Mouse (Mus musculus): ENCODE measurements around the gene Kctd18. TPM values are rescaled to one million over a fixed set of nuclear protein-coding genes. Genes with fewer than 3 reads are reported as not detected.

Gene Kctd18
- total RNA-seq, 2 experiments from 2014 or later: 6.5 to 8.6 TPM

DNA sequence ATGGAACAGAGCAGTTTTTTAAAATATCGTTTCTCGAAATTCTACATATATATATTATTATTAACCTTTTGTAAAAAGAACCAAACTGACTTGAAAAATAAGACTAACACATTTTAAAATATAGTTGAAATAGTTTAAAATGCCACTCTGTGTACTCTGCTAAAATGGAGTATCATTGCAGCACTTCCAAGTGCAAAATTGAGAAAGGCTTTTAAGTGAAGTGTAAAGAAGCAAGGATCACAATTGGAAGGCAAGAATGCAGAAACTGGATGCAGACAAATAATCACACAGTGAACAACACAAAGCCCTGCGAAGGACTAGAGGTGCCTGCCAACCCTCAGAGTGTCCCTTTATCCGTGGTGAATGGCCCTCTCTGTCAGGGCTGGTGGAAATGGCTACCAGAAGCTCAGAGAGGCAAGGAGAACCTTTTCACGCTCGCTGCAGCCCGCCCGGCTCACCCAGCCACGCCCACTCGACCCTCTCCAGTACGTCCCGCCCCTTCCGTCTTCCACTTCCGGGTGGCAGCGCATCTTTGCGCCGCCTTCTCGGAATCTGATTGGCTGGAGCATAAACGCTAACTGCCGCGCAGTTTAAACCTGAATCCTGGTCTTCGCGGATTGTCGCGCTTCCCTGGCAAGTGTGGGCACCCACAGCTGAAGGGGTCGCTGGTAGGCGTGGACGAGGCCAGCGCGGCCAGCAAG lies 23.2 kb downstream of the Kctd18 start, which contains the start of gene Sgo2a:
Gene Sgo2a, plus strand, starts transcription at position 540 of the 701 bp plus-strand sequence.
- peak; percentile 80 for DNase-seq (ENCODE audit: low spot score)
- intact Hi-C loops (cut with DNase I): loop anchor here (2.0 kb wide), 1 partner anchor 25 kb away; no protein-coding TSS in a partner anchor

DNA sequence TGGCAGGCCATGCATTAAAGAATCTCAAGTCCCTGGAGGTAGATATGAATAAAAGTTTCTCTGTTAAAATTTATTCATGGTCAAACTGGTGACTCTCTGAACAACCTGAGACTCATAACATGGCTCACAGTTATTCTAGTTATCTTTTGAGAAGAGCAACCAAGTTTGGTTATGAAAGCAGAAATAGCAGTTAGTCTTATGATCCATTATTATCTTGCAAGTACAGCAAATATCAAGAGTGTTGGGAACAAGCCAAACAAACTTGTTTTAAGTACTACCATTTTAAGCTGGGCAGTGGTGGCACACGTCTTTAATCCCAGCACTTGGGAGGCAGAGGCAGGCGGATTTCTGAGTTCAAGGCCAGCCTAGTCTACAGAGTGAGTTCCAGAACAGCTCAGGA lies 27.5 kb downstream of the Kctd18 start:
- intact Hi-C loops (cut with DNase I): no loop called here
- DNase-seq (ENCODE audit: low spot score): no peak

DNA sequence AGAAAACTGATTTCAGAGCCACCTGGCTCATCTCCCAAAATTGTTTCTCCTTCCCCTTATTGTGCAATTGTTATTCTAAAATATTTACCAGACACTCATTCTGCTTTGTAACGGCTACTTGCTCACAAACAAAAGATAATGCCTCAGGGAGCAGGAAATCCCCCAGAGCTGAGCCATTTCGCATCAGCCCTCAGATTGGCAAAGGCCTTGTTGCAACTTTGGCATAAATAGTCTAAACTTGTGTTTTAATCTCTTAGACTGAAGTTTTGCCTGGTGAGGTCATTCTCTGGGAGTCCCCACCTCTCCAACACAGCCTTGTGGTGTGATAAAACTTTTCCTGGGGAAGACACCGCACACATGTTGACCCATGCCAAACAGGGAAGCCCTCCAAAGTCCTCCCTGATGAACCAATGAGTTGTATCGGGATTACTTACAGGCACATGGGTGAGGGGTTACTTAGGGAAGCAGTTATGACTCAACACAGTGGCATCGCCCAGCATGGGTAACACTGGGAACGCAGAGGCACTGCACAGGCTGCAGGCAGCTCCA lies 29.6 kb downstream of the Kctd18 start:
- intact Hi-C loops (cut with DNase I): no loop called here
- peak; percentile 5 for DNase-seq (ENCODE audit: low spot score)

DNA sequence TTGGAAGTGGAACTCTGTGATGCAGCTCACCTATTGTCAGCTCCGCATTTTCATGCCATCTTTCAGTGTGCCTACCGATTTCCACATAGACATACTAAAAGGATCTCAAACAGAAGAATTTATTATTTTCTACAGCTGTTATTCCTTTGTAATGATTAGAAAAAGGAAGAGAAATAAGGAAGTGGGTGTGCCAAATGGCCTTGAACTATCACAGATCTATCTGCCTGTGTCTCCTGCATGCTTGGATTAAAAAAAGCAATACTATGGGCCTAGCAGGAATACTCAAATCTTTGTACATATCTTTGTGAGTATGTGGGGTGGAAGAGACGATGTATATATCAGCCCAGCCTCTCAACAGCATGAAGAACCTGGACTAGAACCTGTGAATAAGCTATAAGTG lies 41.9 kb downstream of the Kctd18 start:
- intact Hi-C loops (cut with DNase I): no loop called here

DNA sequence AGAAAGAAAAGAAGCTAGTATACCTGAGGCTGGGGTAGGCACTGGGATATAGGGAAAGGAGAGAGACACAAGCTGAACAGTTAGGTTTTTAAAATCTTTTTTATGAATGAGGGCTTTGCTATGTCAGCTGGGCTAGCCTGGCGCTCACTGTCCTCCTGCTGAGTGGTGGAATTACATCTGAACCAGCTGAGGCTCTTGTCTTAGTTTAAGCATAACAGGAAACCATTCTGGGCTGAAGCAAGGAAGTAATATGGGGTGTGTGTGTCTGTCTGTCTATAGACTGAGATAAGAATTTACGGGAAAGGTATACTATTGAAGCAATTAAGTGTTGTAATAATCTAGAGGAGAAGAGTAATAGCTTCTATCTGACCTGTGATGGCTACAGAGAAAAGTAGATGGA lies 47.2 kb downstream of the Kctd18 start:
- DNase-seq (ENCODE audit: low spot score): no peak
- intact Hi-C loops (cut with DNase I): loop anchor here (2.0 kb wide), 1 partner anchor 25 kb away; no protein-coding TSS in a partner anchor

More for the DNA sequence above, 41.9 kb downstream of the Kctd18 start:
- DNase-seq (ENCODE audit: low spot score): no peak

DNA sequence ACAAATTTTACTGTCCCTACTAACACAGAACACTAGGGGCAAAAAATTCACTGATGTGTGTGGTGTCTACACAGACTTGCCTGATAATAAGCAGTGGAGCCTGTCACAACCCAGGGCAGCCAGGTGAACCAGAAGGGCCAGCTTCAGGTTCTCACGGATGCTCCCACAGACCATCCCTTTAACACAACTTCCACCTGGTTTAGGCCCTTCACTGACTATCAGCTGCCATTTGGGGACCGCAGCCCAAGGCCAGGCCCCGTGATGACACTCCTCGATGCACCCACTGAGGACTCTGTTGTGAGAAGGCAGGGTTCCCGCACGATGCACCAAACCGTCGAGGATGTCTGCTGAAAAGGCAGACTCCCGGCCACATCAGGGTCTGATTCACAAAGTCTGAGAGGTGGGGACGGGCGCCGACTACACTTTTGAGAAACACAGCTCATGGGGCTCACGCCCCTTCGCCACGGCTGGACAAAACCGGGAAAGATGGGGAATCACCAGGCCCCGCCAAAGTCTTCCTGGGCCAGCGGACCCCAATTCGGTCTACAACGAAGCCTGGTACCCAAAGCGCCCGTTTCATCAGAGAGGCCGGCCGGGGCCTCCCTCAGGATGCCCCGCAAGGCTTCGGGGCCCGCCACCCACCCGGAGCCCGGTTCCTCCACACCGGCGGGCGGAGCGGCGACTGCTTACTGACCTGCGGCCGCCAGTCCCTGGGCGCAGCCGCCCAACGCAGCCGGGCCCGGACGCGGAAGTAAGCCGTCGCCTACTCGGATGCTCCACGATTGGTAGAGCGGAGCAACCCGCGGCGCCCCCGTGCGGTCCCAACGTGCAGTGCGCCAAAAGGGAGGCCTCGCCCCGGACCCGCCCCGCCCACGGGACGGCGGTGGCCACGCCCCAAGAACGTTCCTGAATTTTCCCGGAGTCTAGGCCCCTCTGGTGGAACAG lies 49.2 kb downstream of the Kctd18 start:
- intact Hi-C loops (cut with DNase I): loop anchor here (2.0 to 10.0 kb wide), 3 partner anchors 27 to 542 kb away; no protein-coding TSS in a partner anchor
- peak; percentile 93 for DNase-seq (ENCODE audit: low spot score)

DNA sequence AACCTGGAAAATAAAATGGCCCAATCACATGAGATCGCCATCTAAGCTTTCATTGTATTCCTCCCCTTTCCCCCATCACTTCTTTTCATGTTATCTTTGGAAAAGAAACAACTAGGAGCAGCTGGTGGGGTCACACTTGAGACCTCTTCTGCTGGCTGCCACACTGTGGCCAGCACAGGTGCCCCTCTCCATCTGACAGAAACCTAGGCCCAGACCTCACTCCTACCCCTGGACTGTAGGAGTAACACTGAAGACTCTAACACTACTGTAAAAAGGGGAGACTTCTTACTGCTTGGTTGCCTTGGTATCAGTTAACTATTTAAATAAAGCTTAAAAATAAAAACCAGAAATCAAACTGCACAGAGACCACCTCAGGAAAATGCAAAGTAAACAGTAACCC lies 63.0 kb downstream of the Kctd18 start:
- intact Hi-C loops (cut with DNase I): no loop called here
- DNase-seq (ENCODE audit: low spot score): no peak

DNA sequence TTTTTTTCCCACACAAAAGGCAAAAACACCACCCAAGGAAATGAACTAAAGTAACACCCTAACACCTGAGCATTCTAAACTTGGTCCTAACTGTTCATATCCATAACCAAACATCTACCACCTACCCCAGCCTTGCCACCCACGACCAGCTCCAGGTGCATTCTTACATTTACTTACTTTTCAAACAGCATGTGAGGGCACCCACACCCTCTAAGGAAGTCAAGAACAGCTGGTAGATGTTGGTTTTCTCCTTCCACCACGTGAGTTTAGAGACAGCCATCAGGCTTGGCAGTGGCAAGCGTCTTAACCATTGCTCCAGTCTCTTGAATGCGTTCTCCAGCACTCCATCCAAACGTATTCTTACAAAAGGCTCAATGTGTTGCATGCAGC lies 64.4 kb downstream of the Kctd18 start:
- intact Hi-C loops (cut with DNase I): no loop called here
- no peak for DNase-seq (ENCODE audit: low spot score)

DNA sequence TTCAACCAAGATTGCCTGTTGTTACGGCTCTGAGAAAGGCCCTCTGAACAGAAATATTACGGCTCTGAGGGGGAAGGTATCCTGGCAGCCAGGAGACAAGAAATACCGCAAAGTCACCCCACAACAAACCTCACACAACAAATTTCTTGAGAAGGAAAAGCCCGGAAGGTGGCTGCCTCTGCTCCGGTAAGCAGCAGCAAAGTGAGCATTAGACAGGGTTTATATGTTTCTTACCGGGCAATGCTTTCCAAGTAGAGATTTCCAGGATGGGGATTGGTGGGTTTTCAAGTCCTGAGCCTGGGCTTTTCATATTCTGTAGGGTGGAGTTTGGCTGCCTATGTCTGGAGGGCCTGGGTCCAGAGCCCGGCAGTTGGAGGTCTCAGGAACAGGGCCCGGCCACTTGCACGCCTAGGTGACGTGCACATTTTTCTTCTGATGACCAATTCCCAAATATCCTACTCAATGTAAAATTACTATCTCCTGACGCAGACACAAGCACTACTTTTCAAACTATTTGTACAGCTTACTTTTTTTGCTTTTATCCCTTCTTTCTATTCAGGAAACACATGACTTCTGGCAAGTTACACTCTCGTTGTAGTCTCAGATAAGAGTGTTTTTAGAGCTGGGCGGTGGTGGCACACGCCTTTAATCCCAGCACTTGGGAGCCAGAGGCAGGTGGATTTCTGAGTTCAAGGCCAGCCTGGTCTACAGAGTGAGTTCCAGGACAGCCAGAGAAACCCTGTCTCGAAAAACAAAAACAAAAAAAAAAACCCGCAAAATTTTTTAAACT lies 65.0 kb downstream of the Kctd18 start:
- intact Hi-C loops (cut with DNase I): no loop called here
- no peak for DNase-seq (ENCODE audit: low spot score)

DNA sequence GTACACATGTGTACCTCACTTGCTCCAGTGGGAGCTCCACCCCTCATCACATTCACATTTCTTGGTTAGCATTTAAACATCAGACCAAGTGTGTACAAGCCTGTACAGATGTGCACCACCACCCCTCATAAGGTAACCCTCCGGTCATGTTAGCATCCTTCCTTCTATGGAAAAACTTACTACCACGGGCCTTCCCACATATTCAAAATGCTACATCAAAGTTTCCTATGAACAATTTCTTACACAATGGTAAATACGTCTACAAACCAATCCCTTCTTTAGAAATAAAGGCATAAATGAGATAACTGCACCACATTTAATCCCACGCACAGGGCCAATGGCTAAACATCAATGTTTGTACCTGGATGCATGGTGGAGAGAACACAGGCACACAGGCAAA lies 66.2 kb downstream of the Kctd18 start:
- no peak for DNase-seq (ENCODE audit: low spot score)
- intact Hi-C loops (cut with DNase I): no loop called here

DNA sequence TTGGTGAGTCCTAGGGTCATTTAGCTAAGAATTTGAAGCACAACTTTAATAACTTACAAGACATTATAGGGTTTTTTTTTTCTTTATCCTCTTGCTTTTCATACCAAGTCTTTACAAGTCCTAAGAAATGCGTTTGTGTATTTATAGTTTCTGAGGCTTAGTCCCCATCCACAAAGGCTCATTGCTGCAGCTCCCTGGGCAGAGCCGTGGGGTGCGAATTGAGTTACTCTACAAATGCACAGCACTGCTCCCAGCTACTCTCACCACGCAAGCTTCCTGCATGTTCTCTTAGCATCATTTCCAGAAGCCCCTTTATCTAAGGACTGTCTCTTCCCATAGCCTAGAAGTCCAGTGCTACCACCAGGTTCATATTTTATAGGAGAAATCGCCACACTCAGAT lies 69.0 kb downstream of the Kctd18 start:
- no peak for DNase-seq (ENCODE audit: low spot score)
- intact Hi-C loops (cut with DNase I): loop anchor here (2.0 to 5.0 kb wide), 2 partner anchors 177 to 521 kb away; partner anchors contain the start of gene Spats2l

DNA sequence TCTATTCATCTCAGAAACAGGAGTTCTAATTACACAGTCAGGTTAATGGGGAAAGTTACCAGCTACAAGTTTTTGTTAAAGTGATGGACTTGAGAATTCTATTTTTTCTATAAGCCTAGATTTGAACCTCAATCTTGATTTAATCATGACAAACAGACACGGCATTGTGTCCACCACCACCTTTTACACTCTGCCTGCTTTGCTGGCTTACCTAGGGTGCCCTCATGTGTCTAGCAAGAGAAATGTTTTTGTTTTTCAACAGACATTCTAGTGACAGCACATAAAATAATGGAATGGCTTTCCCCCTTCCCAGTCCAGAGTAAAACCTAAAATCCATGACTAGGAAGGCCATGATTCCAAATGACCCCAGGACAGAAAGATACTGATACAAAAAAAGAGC lies 69.6 kb downstream of the Kctd18 start:
- intact Hi-C loops (cut with DNase I): loop anchor here (2.0 to 5.0 kb wide), 2 partner anchors 177 to 520 kb away; partner anchors contain the start of gene Spats2l

DNA sequence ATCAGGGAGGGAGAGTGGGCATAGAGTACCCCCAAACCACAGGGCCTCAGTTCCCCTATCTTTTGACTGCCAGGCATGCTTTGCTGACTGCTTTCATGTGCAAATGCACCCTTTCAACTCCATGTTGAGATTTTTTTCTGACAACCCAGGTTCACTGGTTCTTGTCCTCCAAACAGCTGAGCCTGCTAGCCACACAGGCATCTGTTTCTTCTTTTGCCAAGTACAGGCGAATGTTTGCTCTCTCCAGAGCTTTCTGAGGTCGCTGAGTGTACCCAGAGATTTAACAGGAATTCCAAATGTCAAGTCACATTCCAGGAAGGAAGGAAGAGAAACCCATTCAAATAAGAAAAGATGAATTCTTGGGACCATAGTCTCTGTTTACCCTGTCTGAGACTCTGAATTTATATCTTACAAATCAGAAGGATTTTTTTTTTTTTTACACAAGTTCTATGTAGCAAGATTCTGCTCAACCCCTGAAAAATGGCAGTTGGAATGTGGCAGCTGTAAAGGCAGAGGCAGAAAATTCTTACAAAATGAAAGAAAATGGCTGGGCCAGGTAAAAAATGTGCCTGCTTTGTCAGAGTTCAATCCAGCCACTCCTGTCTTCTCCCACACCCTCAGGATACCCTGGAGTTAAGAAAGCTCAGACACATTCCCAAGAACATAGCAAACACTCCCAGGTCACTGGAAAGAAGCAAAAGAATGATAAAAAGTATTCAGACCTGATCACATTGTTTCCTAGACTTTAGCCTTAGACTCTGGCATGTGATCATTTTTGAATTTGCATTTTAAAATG lies 71.0 kb downstream of the Kctd18 start:
- intact Hi-C loops (cut with DNase I): loop anchor here (2.0 to 5.0 kb wide), 2 partner anchors 175 to 519 kb away; partner anchors contain the start of gene Spats2l
- DNase-seq (ENCODE audit: low spot score): no peak

More for the DNA sequence above, 69.6 kb downstream of the Kctd18 start:
- DNase-seq (ENCODE audit: low spot score): no peak

DNA sequence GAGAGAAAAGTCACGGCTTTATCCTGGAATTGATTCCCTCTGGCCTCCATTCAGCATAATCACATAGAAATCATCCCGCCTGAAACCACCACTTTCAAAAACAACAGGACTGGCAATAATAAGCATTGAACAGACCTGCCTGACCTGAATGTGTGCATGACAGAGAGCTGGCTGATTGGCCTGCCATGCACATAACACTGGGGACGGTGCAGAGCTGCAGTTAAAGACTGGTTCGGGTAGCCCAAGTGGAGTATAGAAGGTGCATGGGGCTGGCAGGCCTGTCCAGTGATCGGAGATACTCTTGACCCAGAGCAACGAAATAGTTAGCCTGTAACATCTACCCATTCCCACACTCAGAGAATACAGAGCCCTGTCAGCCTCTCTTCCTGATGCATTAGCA lies 76.5 kb downstream of the Kctd18 start:
- no peak for DNase-seq (ENCODE audit: low spot score)
- intact Hi-C loops (cut with DNase I): no loop called here

DNA sequence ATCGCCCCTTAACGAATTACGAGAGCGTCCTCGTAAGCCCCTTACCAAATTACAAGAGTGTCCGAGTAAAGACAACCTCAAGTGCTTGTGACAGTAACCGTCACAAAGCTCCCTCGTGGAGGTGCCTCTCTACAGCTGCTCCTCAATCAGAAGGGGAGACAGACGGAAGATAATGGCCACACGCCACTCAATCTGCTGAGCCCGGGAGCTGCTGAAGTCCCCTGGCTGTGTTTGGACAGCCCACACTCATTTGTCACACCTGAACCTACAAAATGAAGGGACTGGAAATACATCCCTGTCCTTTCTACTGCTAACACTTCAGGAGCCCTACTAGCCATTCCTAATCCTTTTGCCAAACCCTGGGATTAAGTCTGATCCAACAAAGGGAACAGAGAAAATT lies 77.0 kb downstream of the Kctd18 start:
- intact Hi-C loops (cut with DNase I): no loop called here
- no peak for DNase-seq (ENCODE audit: low spot score)

DNA sequence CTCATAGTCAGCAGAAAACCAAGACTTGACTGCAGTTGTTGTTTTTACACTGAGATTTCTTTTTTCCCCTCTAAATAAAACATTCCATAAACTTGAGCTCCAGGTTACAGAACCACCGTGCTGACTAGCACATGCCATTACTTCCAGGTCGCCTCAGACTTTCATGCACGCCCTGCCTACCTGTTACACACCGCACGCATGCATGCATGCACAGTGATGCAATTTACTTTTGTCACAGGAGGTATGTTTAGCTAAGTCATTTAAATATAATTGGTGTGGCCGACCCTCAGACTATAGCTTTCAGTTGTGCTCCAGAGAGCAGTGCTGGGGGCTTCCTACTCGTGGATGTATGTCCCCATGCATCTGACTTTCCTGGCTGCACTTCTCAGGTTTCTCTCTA lies 77.7 kb downstream of the Kctd18 start:
- DNase-seq (ENCODE audit: low spot score): no peak
- intact Hi-C loops (cut with DNase I): no loop called here

DNA sequence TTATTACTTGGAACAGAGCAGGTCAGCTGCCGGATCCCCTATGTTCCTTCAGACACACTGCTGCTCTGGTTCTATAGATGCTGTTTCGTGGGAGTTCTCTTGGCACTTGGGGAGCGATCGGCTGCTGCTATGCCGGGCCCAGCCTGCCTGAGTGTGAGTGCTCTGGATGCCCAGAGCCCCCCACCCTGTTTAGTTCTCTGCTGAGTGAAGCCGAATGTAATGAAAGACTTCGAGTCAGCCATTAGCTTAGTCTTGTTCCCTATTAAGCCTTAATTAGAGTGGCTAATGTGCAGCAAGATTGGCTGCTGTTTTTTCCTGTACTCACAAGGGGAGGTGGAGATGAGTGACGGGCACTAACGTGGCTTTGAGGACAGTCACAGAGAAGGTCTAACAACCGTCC lies 78.1 kb downstream of the Kctd18 start:
- DNase-seq (ENCODE audit: low spot score): no peak
- intact Hi-C loops (cut with DNase I): no loop called here

DNA sequence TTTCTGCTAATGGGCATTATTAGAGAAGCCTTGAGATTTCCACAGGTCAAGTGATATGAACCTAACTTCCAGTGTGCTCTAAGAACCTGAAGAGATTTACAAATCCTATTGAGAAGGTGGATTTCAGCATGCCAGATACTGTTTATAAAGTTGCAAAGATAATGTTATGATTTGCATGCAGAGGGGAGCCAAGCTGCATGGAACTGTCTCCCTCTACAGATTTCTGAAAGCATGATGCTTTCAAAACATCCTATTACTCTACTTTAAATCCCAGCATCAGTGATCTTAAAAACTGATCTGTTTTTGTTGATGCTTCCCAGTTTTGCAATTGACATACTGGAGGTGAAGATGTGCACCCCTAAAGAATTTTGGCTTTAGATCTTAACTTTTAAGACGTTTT lies 84.5 kb downstream of the Kctd18 start:
- intact Hi-C loops (cut with DNase I): no loop called here

DNA sequence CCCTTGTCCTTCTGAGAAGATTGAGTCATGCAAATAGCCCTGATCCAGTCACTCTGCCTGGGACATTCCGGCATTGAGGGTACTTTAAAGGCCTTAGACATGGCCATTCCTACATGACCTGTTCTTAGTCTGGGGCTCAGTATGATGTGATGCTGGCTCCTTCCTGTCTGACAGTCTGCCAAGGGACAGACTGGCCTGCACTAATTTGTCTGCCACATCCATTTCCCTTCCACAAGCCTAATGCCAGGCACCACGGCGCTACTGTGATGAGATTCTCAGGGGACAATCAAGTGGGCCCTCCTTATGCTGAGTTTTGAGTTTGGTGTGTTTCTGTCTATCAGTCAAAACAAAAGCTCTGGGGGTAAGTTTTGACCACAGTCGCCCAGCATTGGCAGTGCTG lies 100.2 kb downstream of the Kctd18 start:
- no peak for DNase-seq (ENCODE audit: low spot score)
- intact Hi-C loops (cut with DNase I): no loop called here

More for the DNA sequence above, 84.5 kb downstream of the Kctd18 start:
- no peak for DNase-seq (ENCODE audit: low spot score)

All from heart, postnatal 25 days (tissue).